Mouse (Mus musculus) liver, adult 2 months (tissue): ENCODE results near the gene Vangl1. TPM values are rescaled to one million over a fixed set of nuclear protein-coding genes. Genes with fewer than 3 reads are reported as not detected.

ENCODE experiments used
- DNase-seq: peaks from one replicate; pipeline ENCODE4 v3.0.0-alpha.2; 2011; ENCODE audit warnings: low read depth, low spot score; ENCODE audit errors: extremely low read depth
- H3K27ac ChIP-seq: fragments of 200-500 bp; replicated peaks from 2 replicates; pipeline ENCODE4 v1.5.1; 2012; ENCODE audit warnings: low read depth, mild to moderate bottlenecking, control low read depth, inconsistent platforms, low read length; ENCODE audit not compliant: insufficient read depth
- H3K27me3 ChIP-seq: fragments of 200-500 bp; 2 replicates; pipeline ENCODE4 v1.6.1; 2012; ENCODE audit warnings: mild to moderate bottlenecking, moderate library complexity, low read length, inconsistent platforms; ENCODE audit not compliant: control insufficient read depth, insufficient read depth
- H3K36me3 ChIP-seq: fragments of 200-500 bp; 2 replicates; pipeline ENCODE4 v1.6.1; 2012; ENCODE audit warnings: low read length, inconsistent platforms; ENCODE audit not compliant: control insufficient read depth, insufficient read depth
- H3K4me1 ChIP-seq: fragments of 200-500 bp; 2 replicates; pipeline ENCODE4 v1.6.1; 2011; ENCODE audit warnings: low read length; ENCODE audit not compliant: control insufficient read depth, insufficient read depth
- H3K4me3 ChIP-seq: fragments of 200-500 bp; 2 replicates; pipeline ENCODE4 v1.5.1; 2011; ENCODE audit warnings: low read depth, mild to moderate bottlenecking, control low read depth, low read length, moderate library complexity; ENCODE audit not compliant: insufficient read depth
- H3K79me2 ChIP-seq: fragments of 200-500 bp; 2 replicates; pipeline ENCODE4 v1.6.1; 2012; ENCODE audit warnings: inconsistent platforms, mild to moderate bottlenecking, low read length, moderate library complexity; ENCODE audit not compliant: control insufficient read depth, insufficient read depth
- H3K9ac ChIP-seq: fragments of 200-500 bp; 2 replicates; pipeline ENCODE4 v1.6.1; 2012; ENCODE audit warnings: low read depth, mild to moderate bottlenecking, control low read depth, inconsistent platforms, low read length
- CTCF ChIP-seq: fragments of 200-500 bp; IDR thresholded peaks from 2 replicates; pipeline ENCODE4 v1.5.1; 2011; ENCODE audit warnings: low read depth, low read length, control low read depth
- POLR2A ChIP-seq: fragments of 200-500 bp; IDR thresholded peaks from 2 replicates; pipeline ENCODE4 v1.6.1; 2011; ENCODE audit warnings: low read length, control low read depth; ENCODE audit not compliant: insufficient read depth; ENCODE audit errors: extremely low read depth
- WGBS: fragments of 180-500 bp; shearing (Covaris S2); methylation state at CpG from one replicate; pipeline ENCODE4 v1.1.7; 2018; 5-methylcytosine and 5-hydroxymethylcytosine counted together
- polyA plus RNA-seq: library from polyadenylated mRNA; depleted of rRNA; stranded (reverse); fragments of >200 nt; gene quantifications from 2 replicates; pipeline ENCODE4 v1.2.3, GENCODE M21; 2012
- total RNA-seq: library from RNA; depleted of rRNA; stranded (reverse); fragments of >200 nt; gene quantifications from 2 replicates; pipeline ENCODE4 v1.2.3, GENCODE M21; 2014

Vangl1 gene
- total and polyA plus RNA-seq, 2 experiments: 3.6 to 7.8 TPM

GRCm38 (mm10) chr3:102138899-102139298 lies 65.6 kb downstream of the Vangl1 start:
- 88% methylated on average over 6 of the region's 6 CpGs for WGBS
- Histone ChIP-seq H3K27me3 (no peaks in the 10 kb centered on the region), H3K36me3 (no peaks in the 10 kb centered on the region), H3K9ac (no peak overlapping the region), H3K4me3 (no peak overlapping the region), H3K4me1 (no peaks in the 10 kb centered on the region), H3K79me2 (no peaks in the 10 kb centered on the region), H3K27ac (no peak overlapping the region)
- no peak for DNase-seq
- TF ChIP-seq POLR2A (no peak), CTCF (no peak)

- Histone ChIP-seq H3K27me3 (no peaks in the 10 kb centered on the region), H3K36me3 (no peaks in the 10 kb centered on the region), H3K79me2 (no peaks in the 10 kb centered on the region), H3K4me1 (no peaks in the 10 kb centered on the region), H3K27ac (no peak overlapping the region), H3K9ac (no peak overlapping the region), H3K4me3 (no peak overlapping the region)
- TF ChIP-seq POLR2A (no peak), CTCF (no peak)
- no peak for DNase-seq
- 86% methylated on average over 10 of the region's 10 CpGs for WGBS
These were observed 67.3 kb downstream of the Vangl1 start for GRCm38 (mm10) chr3:102137158-102137557.

GRCm38 (mm10) chr3:102135389-102136113 lies 68.9 kb downstream of the Vangl1 start:
- WGBS: 30% methylated on average over 10 of the region's 10 CpGs
- Histone ChIP-seq H3K27ac (no peak overlapping the region), H3K79me2 (no peaks in the 10 kb centered on the region), H3K27me3 (no peaks in the 10 kb centered on the region), H3K4me3 (no peak overlapping the region), H3K4me1 (no peaks in the 10 kb centered on the region), H3K36me3 (no peaks in the 10 kb centered on the region), H3K9ac (no peak overlapping the region)
- TF ChIP-seq POLR2A (no peak), CTCF (no peak)
- DNase-seq: no peak

- no peak for TF ChIP-seq POLR2A
- no peak for TF ChIP-seq CTCF
- no peaks in the 10 kb centered on the region for H3K4me1 ChIP-seq
- H3K27me3 ChIP-seq: no peaks in the 10 kb centered on the region
- H3K4me3 ChIP-seq: no peak overlapping the region
- WGBS: 93% methylated on average over 9 of the region's 9 CpGs
- H3K9ac ChIP-seq: no peak overlapping the region
- no peak overlapping the region for H3K27ac ChIP-seq
- DNase-seq: no peak
- no peaks in the 10 kb centered on the region for H3K36me3 ChIP-seq
- H3K79me2 ChIP-seq: no peaks in the 10 kb centered on the region
These were observed 72.7 kb downstream of the Vangl1 start for GRCm38 (mm10) chr3:102131627-102132324.

- H3K36me3 ChIP-seq: no peaks in the 10 kb centered on the region
- no peak overlapping the region for H3K27ac ChIP-seq
- WGBS: 75% methylated on average over 6 of the region's 6 CpGs
- H3K4me1 ChIP-seq: no peaks in the 10 kb centered on the region
- no peak for TF ChIP-seq CTCF
- TF ChIP-seq POLR2A: no peak
- H3K4me3 ChIP-seq: no peak overlapping the region
- no peaks in the 10 kb centered on the region for H3K79me2 ChIP-seq
- no peak for DNase-seq
- no peaks in the 10 kb centered on the region for H3K27me3 ChIP-seq
- no peak overlapping the region for H3K9ac ChIP-seq
These were observed 74.0 kb downstream of the Vangl1 start for GRCm38 (mm10) chr3:102130478-102130877.

- no peak overlapping the region for H3K4me3 ChIP-seq
- H3K27me3 ChIP-seq: no peaks in the 10 kb centered on the region
- no peak for DNase-seq
- TF ChIP-seq POLR2A (no peak), CTCF (no peak)
- no peaks in the 10 kb centered on the region for H3K36me3 ChIP-seq
- no peaks in the 10 kb centered on the region for H3K79me2 ChIP-seq
- no peak overlapping the region for H3K27ac ChIP-seq
- no peak overlapping the region for H3K9ac ChIP-seq
- H3K4me1 ChIP-seq: no peaks in the 10 kb centered on the region
- WGBS: 92% methylated on average over 2 of the region's 2 CpGs
These were observed 76.3 kb downstream of the Vangl1 start for GRCm38 (mm10) chr3:102128242-102128641.
